Mouse (Mus musculus) layer of hippocampus, postnatal 10 days (tissue): ENCODE measurements around the gene Crabp1. TPM values are rescaled to one million over a fixed set of nuclear protein-coding genes. Genes with fewer than 3 reads are reported as not detected.
A peak's percentile ranks its signal among the peaks of the same experiment; 100 is the strongest.

Experiments used
- DNase-seq, 2 experiments: peaks; one replicate each; pipeline ENCODE4 v3.0.0; 2021; ENCODE audit warnings: low spot score in 2 of 2
- total RNA-seq, 2 experiments: library from RNA; stranded (reverse); gene quantifications; 2 replicates each; pipeline ENCODE4 v1.2.3; 2021

The Crabp1 gene
- total RNA-seq, 2 experiments from 2014 or later = 5.5 to 5.7 TPM

DNA sequence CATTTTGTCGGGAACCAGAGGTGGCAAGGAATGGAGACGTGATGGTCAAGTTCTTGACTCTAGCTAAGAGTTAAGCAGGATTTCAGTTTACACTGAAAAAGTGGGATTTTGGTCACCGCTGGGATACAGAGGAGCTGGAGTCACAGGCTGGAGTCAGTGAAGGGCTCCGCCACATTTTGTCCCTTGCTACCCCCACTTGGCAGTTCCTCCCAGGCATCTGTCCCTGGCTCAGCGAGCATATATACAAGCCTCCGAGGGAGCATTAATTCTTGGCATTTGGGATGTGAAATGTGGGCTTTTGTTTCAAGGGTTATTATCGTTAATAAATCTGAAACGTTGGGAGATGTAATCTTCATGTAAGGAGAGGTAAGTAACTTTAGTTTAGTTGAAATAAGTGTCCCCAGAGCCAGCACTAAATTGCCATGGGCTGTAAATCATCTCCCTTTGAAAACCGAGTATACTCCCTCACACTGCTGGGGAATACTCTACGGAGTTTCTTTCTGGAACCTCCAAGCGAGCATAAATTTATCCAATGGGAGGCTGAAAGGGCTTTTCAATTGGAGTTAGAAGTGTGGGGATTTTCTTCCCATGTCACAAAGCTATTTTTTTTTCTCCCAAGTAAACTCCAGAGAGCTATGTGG, 5.7 kb downstream of the Crabp1 start:
- no peak for DNase-seq

DNA sequence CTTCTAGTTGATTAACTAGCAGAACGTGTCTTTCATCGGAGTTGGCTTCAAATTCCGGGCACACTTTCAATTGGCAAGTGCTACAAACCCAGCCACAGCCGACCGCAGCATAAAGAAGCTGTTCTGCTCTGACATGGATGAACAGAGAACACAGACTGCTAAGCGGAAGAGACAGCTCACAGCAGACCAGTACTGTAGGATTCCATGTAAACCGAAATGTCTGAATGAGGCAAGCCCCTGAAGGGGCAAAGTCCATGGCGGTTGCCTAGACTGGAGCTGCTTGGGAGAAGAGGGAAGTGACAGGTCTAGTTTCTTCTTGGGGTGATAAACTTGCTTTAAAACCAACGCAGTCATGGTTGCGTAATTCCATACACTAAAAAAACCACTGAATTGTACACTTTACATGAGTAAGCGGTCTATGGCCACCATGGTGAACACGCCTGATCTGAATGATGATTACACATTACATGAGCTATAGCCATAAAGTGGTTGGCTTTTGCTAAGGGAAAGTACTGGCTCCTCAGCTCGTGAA, 12.0 kb downstream of the Crabp1 start:
- peak; percentile 42 to 48 for DNase-seq

DNA sequence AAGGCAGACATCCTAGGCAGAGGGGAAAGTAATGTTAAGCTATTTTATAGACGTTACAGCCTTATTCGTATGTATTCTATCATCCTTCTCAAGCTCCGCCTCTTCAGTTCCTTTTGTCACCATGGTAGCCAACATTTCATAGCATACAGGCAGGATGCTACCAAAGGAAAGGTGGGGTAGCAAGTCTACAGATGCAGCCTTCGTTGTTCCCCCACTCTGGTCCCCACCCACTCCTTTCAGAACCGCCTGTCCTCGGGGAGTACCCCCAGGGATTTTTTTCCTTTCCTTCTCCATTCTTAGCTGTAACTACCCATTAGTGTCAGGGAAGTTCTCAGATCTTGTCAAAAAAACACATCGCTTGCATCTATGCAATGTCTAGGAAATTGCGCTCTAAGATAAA, 14.7 kb downstream of the Crabp1 start:
- DNase-seq = no peak

DNA sequence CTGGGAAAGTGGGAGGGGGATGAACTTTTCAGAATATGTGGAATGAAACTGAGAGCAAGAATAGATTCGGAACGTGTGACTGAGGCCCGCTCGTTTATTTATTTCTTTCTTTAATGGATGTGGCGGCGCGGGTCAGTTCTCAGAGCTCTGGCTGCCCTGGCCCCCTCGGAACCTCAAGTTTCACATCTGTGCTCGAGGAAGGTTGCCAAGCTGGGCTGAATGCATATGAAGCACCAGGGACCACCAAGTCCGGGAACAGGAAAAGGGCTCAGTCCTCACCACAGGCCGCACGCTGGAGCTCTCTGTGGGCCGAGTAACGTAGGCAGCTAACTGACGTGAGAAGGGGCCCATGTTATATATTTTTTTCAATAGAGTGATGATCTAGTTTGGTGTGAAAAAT, 18.0 kb downstream of the Crabp1 start:
- DNase-seq = no peak

DNA sequence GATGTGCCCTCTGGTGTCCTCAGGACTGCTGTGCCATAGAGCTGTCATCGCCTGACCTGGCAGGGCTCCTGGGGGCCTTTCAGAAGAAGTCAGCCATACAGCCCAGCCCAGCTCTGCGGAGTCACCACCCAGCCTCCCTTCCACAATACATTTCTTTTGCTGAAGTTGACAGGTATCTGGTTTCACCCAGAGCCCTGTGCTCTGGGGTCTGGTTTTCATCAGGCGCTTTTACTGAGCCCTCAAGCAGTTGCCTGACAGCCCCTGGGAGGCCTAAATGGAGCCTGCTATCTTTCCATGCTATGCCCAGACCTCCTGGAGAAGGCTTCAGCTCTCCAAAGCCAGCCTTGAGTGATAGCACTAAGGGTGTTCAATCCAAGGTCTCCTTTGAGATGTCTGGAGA, 19.5 kb downstream of the Crabp1 start:
- no peak for DNase-seq

DNA sequence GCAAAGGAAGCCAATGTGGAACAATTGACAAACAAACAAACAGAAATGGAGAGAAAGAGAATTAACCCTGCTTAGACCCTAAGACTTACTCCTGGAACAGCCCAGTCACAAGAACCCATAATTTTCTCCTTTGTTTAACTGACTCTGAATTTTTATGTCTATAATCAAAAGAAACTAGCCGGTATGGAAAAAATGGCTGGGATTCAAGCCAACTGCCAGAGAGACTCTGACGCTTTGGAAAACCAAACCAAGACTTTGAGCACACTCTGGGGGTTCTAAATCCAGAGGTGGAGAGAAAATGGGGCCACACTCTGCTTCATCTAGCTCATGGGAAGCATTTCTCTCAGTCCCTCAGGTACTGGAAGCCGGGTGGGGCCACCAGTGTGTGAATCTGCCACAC, 20.7 kb downstream of the Crabp1 start:
- no peak for DNase-seq

DNA sequence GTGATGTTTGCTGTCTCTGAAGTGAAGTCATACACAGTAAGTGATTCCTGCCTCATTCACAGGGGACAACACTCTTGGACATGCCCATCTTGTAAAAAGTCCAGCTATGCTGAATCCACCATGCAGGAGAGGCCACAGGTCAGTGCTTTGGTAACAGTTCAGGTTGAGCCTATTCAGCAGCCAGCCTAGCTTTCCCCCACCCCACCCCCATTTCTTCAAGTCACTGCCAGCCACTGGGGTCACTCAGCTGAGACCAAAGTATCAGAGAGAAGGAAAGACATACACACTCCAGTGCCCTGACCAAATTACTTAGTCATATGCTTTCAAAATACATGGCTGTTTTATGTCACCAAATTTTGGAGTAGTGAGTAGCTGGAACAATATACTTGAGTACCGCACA, 21.5 kb downstream of the Crabp1 start:
- DNase-seq = no peak

DNA sequence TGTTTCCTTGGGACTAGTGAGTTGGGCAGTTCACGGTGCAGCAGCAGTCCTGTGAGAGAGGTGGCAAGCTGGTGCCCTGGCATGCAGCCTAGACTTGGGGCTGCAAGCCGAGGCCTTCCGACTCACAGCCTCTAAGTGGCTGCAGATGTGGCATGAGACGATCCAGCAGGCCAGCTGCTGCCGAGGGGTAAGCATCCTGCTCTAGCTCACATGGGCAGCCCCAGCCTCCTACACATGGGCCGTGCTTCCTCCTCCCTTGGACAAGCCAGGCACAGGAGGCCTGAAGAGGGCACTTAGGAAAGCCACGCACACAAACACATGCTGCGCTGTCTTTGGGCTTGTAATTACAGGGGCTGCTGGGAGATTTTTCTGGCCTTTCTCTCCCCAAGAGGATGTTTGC, 23.2 kb downstream of the Crabp1 start:
- DNase-seq = peak in 1 of 2 experiments; percentile 21

DNA sequence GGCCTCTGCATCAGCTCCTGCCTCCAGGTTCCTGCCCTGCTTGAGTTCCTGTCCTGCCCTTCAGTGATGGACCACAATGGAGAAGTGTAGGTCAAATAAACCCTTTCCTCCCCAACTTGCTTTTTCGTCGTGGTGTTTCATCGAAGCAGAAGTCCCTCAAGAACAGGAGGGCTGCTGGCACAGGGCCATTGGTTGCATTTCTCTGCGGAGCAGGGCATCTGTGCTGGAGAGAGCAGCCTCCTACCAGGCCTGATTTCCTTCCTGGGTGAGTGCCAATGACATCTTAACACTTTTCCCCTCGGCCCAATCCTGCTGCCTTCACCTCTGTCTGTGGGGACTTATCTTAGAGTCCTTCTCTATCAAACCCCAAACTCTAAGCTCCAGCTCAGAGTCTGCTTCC, 25.7 kb downstream of the Crabp1 start:
- DNase-seq = no peak

DNA sequence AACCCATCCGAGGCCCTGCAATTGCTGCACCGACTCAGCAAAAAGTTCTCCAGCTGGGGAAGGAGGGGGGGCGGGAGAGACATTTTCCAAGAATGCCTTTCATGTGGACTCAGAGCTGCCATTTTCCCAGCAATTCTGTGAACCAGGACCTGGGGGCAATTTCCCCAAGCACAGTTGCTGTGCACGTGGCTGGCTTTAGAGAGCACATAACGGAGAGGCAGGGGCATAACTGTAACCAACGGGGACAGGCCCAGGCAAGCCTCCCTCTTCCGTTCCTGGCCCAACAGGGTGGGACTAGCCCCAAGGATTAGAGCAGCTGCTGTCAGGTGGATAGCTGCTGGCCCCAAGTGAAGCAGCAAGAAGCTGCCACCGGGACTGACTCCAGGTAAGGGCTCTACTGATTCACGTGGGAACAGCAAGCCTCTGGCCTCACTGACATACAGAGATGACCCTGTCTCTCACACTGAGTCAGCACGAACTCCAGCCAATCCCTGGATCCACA, 37.0 kb downstream of the Crabp1 start:
- no peak for DNase-seq

DNA sequence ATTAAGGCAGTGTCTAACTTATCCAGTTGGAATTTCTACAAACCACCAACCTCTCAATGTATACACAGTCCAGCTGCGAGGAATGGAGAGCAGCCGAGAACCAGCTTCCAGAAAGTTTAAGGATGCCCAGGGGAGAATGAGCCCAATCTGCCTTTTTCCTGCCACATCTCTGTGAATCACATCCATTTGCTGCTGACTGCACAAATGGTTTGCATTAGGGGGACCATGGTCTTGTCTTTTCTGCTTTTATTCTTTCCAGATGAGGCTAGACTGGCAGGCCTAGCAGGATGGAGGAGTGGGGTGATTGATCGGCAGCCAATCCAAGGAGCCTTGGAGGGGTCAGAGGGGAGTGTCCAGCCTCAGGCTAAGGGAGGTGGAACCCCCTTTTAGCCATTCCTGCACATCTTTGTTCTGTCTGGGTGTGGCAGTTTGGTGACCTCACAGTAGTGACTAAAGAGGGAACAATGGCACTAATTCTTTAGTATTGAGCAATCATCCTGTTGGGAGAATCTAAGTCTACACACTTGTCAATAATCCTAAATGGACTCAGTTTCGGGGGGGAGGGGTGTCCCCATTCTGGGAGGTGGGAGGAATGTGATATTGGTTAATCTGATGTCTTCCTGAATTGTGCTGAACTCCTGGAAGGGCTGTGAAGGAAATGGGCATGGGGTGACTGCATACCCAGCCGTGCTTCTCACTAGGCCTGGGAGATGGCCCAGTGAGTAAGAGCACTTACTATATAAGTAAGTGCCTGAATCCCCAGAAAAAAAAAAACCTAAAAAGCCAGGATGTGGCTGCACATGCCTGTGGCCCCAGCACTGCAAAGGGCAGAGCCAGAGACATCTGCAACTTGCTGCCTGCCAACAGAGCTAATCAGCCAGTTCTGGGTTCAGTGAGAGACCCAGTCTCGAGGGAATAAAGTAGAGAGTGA, 38.5 kb downstream of the Crabp1 start:
- no peak for DNase-seq

DNA sequence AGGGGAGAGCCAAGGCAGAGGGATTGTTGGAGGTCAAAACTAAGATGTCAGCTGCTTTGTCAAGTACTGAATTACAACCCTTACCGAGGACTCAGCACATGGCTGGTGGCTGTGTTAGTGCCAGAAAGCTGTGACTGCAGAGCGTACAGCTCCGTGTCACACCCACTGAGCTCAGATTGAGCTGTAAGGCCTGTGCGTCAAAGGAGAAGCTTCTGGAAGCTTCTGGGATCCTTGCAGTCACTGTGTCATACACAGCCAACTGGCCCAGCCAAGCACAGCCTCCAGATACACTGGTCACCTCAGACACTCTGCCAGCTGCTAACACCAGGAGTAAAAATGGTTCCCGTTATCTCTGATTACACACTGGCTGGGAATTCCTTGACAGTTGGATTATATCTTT, 39.8 kb downstream of the Crabp1 start:
- no peak for DNase-seq

DNA sequence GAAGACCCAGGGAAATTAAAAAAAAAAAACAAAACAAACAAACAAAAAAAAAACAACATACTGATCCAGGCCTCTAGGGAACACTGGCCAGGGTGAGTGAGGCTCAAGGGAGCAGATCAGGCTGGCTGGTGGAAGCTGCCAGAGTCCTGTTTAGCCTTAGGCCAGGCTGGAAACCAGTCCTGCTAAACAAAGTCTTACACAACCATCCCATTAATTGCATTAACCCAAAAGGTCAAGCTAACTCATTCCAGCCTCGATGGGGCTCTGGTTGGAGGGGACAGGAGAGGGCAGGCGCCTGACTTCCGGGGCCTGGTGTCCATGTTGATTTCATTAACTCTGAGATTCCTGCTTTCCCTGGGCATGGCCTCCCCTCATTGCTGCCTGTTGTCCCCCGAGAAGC, 43.2 kb downstream of the Crabp1 start:
- DNase-seq = no peak

DNA sequence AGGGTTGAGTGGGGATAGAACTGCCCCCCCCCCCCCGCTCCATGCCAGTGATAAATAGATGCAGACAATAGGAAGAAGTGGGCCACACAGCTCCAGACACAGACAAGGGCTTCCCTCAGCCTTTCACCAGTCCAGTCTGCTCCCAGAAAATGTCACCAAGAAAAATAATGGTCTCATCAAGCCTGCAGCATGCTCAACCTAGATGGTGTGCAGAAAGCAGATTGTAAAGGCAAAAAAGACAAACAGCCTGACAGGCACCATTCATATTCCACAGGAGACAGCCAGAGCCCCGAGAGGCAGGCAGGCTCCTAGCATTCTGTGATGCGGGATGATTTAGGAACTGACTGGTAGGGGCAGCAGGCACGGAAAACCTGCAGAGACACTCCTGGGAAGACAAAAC, 45.4 kb downstream of the Crabp1 start:
- no peak for DNase-seq

DNA sequence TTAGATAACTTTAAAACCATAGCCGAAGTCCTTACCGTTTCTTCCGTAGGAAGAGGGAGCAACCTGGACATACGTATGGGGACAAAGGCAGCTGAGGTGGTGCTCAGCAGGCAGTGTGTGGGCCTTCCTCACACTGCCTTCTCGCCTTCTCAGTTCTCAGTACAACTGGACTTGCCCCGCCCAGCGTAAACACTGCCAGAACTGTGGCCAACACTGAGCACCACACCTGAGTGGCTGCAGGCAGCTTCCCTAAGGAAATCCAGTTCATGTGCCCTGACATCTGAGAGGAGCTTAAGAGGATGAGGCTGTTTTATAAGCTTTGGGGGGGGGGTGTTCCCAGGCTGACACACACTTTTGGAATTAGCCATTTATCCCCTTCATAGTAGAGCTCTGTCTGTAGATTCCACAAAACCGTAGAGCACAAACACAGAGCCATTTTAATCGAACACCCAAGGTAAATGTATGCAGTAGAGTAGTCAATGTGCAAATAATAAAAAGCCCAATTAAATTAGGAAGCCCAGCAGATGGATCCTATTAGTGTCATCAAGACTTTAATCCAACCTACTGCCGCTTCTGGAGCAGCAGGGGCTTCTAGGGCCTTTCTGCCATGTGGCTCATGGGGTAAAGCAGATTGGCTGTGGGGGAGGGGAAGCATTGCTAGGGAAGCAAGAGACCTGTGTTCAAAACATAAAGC, 52.1 kb downstream of the Crabp1 start:
- DNase-seq = peak; percentile 49 to 51

DNA sequence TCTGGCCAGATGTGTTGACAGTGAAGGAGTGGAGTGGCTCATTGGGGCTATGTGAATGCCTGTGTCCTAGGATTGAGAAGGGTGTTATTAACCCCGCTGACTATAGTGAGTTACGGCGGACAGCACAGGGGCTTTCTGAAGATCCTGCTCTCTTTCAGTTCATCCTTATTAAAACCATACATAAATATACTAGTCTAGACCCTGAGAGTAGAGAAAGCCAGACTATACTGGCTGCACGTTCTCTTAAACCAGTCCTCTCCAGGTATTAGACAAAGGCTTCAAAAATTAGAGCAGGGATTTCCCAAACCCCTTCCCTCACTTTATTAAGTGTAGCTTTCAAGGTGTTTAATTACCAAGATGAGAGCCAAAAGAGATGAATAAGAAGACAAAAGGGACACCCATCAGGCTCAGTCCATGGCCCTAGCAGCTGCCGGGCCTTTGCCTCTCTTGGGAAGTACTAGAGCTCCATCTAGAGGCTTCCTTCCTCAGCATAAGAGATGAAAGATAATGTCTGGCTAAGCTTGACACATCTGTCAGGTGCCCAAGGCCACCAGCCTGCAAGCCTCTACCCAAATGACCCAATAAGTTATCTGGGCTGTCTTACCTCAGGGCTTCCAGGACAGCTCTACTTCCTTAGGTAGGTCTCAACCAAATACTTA, 57.0 kb downstream of the Crabp1 start:
- DNase-seq = peak; percentile 35 to 59

Other genes with a start within 250 kb of the Crabp1 start
- gene Sh2d7, start 225.8 kb upstream of the Crabp1 start, total RNA-seq = not detected
- 10 to 100 TPM; 29.9 to 31.8 TPM for gene Cib2, start 204.5 kb upstream of the Crabp1 start, total RNA-seq
- 100 to 1,000 TPM; 184 to 199 TPM for gene Idh3a, start 178.4 kb upstream of the Crabp1 start, total RNA-seq
- 10 to 100 TPM; 85.1 to 89.1 TPM for gene Acsbg1, start 102.9 kb upstream of the Crabp1 start, total RNA-seq
- gene Dnaja4, start 65.9 kb upstream of the Crabp1 start, total RNA-seq = 10 to 100 TPM; 17.1 TPM
- gene Wdr61, start 30.2 kb upstream of the Crabp1 start, total RNA-seq = 10 to 100 TPM; 53.4 to 53.9 TPM
- gene Ireb2, start 99.0 kb downstream of the Crabp1 start, total RNA-seq = 10 to 100 TPM; 74.6 to 78.2 TPM
- gene Hykk, start 152.5 kb downstream of the Crabp1 start, total RNA-seq = 1 to 10 TPM; 1.9 to 2.2 TPM
- 100 to 1,000 TPM; 159 to 168 TPM for gene Psma4, start 186.0 kb downstream of the Crabp1 start, total RNA-seq
- under 1 TPM in 1 of 2 experiments, not detected in 1; 0.47 TPM for gene AY074887, start 186.2 kb downstream of the Crabp1 start, total RNA-seq
- 10 to 100 TPM; 16.1 to 18.4 TPM for gene Chrna5, start 216.1 kb downstream of the Crabp1 start, total RNA-seq